Mouse (Mus musculus) myocyte (in vitro differentiated cells): Measurements from ENCODE around the gene Rcor1. TPM values are rescaled to one million over a fixed set of nuclear protein-coding genes. Genes with fewer than 3 reads are reported as not detected.
A peak's percentile ranks its signal among the peaks of the same experiment; 100 is the strongest.

Experiments used
- H3K27me3 ChIP-seq: one replicate; pipeline ENCODE4 v1.6.1; 2011; ENCODE audit not compliant: control insufficient read depth, insufficient read depth, insufficient read length
- H3K36me3 ChIP-seq: one replicate; pipeline ENCODE4 v1.6.1; 2011; ENCODE audit not compliant: control insufficient read depth, insufficient read depth
- H3K4me2 ChIP-seq: one replicate; pipeline ENCODE4 v1.6.1; 2011; ENCODE audit warnings: low read depth, control low read depth
- H3K4me3 ChIP-seq: one replicate; pipeline ENCODE4 v1.5.1; 2011; ENCODE audit warnings: mild to moderate bottlenecking, control low read depth, moderate library complexity
- H3K79me2 ChIP-seq: one replicate; pipeline ENCODE4 v1.6.1; 2011; ENCODE audit not compliant: control insufficient read depth, insufficient read depth
- H3ac ChIP-seq: one replicate; pipeline ENCODE4 v1.6.1; 2011; ENCODE audit not compliant: control insufficient read depth, insufficient read length
- CEBPB ChIP-seq: IDR thresholded peaks from 2 replicates; pipeline ENCODE4 v1.6.1; 2011; ENCODE audit warnings: mild to moderate bottlenecking, moderate library complexity; ENCODE audit not compliant: poor library complexity, insufficient read depth, severe bottlenecking
- E2F4 ChIP-seq: IDR thresholded peaks from one replicate; pipeline ENCODE4 v1.6.1; 2011; ENCODE audit warnings: mild to moderate bottlenecking, control low read depth, moderate library complexity; ENCODE audit not compliant: insufficient read depth
- MAX ChIP-seq: IDR thresholded peaks from one replicate; pipeline ENCODE4 v1.6.1; 2011; ENCODE audit warnings: low read depth, mild to moderate bottlenecking, control low read depth
- MYOD1 ChIP-seq, 3 experiments: IDR thresholded peaks; one replicate each; pipeline ENCODE4 v1.6.1; 2011; ENCODE audit warnings: control low read depth in 2 of 3, low read depth in 2 of 3, mild to moderate bottlenecking in 2 of 3, moderate library complexity in 1 of 3; ENCODE audit not compliant: insufficient read length in 2 of 3, control insufficient read depth in 1 of 3
- MYOG ChIP-seq, 3 experiments: IDR thresholded peaks; one replicate each; pipeline ENCODE4 v1.6.1; 2011; ENCODE audit warnings: control low read depth in 2 of 3, low read depth in 2 of 3, mild to moderate bottlenecking in 2 of 3; ENCODE audit not compliant: insufficient read length in 2 of 3, control insufficient read depth in 1 of 3, insufficient read depth in 1 of 3
- POLR2A ChIP-seq: IDR thresholded peaks from one replicate; pipeline ENCODE4 v1.6.1; 2011; ENCODE audit warnings: low read depth, mild to moderate bottlenecking, control low read depth, moderate library complexity; ENCODE audit not compliant: insufficient read length
- POLR2AphosphoS2 ChIP-seq: IDR thresholded peaks from one replicate; pipeline ENCODE4 v1.6.1; 2011; ENCODE audit warnings: low read depth, control low read depth; ENCODE audit not compliant: insufficient read length
- REST ChIP-seq: IDR thresholded peaks from one replicate; pipeline ENCODE4 v1.6.1; 2011; ENCODE audit warnings: mild to moderate bottlenecking, control low read depth, moderate library complexity; ENCODE audit not compliant: insufficient read depth, insufficient read length
- SRF ChIP-seq: IDR thresholded peaks from one replicate; pipeline ENCODE4 v1.6.1; 2011; ENCODE audit warnings: low read depth; ENCODE audit not compliant: control insufficient read depth, insufficient read length
- TCF12 ChIP-seq: IDR thresholded peaks from one replicate; pipeline ENCODE4 v1.6.1; 2011; ENCODE audit warnings: mild to moderate bottlenecking, control low read depth; ENCODE audit not compliant: poor library complexity, insufficient read depth, severe bottlenecking
- TCF3 ChIP-seq: IDR thresholded peaks from one replicate; pipeline ENCODE4 v1.6.1; 2011; ENCODE audit warnings: low read depth, control low read depth; ENCODE audit not compliant: insufficient read length
- USF1 ChIP-seq: IDR thresholded peaks from one replicate; pipeline ENCODE4 v1.6.1; 2011; ENCODE audit warnings: low read depth, mild to moderate bottlenecking, control low read depth, moderate library complexity
- polyA plus RNA-seq: library from polyadenylated mRNA; unstranded; fragments of >200 nt; fragmentation: generic; extraction: Trizol; gene quantifications from one replicate; pipeline ENCODE4 v1.2.1, GENCODE M21; 2012; ENCODE audit warnings: missing spikeins

Gene Rcor1
- polyA plus RNA-seq: 9.4 TPM

GRCm38 (mm10) chr12:111038976-111039612 is at the start of gene Rcor1:
TSS of gene Rcor1 (plus strand) at chr12:111039351.
- Histone ChIP-seq H3ac (peak within 1 kb of the TSS; percentile 82), H3K4me3 (peak within 1 kb of the TSS; percentile 66), H3K36me3 (no peaks in the 10 kb centered on the region), H3K27me3 (no peaks in the 10 kb centered on the region), H3K4me2 (peak within 1 kb of the TSS; percentile 91), H3K79me2 (peaks cover 44% of the 10 kb centered on the region)
- TF ChIP-seq POLR2A (peak; percentile 79), MYOD1 (IDR thresholded peaks at IDR 0.05; ENCODE audit: control insufficient read depth in 1 of 3, insufficient read length in 2 of 3, low read depth in 2 of 3) (peak in 1 of 3 experiments; percentile 38), USF1 (peak; percentile 14), SRF (no peak), POLR2AphosphoS2 (peak; percentile 64), REST (peak; percentile 12)

GRCm38 (mm10) chr12:110989409-110989808 is 49.7 kb upstream of the Rcor1 start:
- Histone ChIP-seq H3ac (no peak overlapping the region), H3K4me3 (no peak overlapping the region), H3K36me3 (no peaks in the 10 kb centered on the region), H3K27me3 (no peaks in the 10 kb centered on the region), H3K79me2 (no peaks in the 10 kb centered on the region), H3K4me2 (no peak overlapping the region)
- no peak for TF ChIP-seq E2F4
- TF ChIP-seq SRF: no peak
- no peak for TF ChIP-seq POLR2AphosphoS2
- TF ChIP-seq MYOD1 (IDR thresholded peaks at IDR 0.05; ENCODE audit: control insufficient read depth in 1 of 3, insufficient read length in 2 of 3, low read depth in 2 of 3): no peak
- TF ChIP-seq MAX: no peak
- no peak for TF ChIP-seq TCF3
- no peak for TF ChIP-seq REST
- TF ChIP-seq TCF12: no peak
- no peak for TF ChIP-seq USF1
- no peak for TF ChIP-seq MYOG (IDR thresholded peaks at IDR 0.05; ENCODE audit: control insufficient read depth in 1 of 3, insufficient read depth in 1 of 3, insufficient read length in 2 of 3, low read depth in 2 of 3)
- TF ChIP-seq POLR2A: no peak

- no peak for TF ChIP-seq E2F4
- TF ChIP-seq SRF: no peak
- TF ChIP-seq TCF3: no peak
- Histone ChIP-seq H3K4me3 (no peak overlapping the region), H3K4me2 (no peak overlapping the region)
Observed at GRCm38 (mm10) chr12:110990500-110990899, 48.7 kb upstream of the Rcor1 start.

DNA sequence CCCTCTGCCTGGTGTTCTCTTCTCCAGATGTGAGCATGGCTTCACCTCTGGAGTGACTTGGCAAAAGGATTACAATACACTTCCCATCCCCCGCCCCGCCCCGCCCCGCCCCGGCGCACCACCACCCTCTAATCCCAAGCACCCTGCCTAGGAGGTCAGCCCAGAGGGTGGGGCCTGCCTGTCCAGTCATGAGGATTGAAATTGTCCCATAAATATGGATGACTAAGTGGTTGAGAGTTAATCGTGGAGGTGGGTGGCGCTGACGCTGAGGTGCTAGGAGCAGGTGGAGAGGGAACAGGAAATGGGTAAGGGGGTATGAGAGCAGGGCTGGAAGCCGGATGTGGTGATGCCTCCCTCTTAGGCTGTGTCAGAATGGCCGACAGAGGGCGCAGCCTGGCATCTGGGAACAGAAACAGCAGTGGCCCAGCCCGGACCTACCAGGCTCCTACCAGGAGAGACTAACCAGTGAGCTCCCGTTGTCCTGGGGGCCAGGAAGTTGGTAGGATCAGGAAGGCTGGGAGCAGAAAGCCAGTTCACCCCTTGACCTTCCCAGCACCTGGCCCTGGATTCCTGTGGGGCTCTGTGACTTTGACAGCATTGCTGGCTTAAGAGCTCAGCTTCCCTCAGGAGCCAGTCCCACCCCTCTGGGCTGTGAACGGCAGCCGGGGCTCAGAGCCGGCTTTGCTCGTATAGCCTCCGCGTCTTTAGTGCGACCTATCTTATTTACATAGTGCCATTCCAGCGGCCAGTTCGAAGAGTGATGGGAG is 47.6 kb upstream of the Rcor1 start:
- H3K79me2 ChIP-seq: no peaks in the 10 kb centered on the region
- H3ac ChIP-seq: no peak overlapping the region
- H3K4me2 ChIP-seq: peak overlapping the region; percentile 100
- TF ChIP-seq MAX: no peak
- no peak for TF ChIP-seq POLR2A
- TF ChIP-seq TCF3: no peak
- TF ChIP-seq MYOG (IDR thresholded peaks at IDR 0.05; ENCODE audit: control insufficient read depth in 1 of 3, insufficient read depth in 1 of 3, insufficient read length in 2 of 3, low read depth in 2 of 3): peak in 1 of 3 experiments; percentile 41
- no peak for TF ChIP-seq E2F4
- TF ChIP-seq CEBPB: no peak
- TF ChIP-seq MYOD1 (IDR thresholded peaks at IDR 0.05; ENCODE audit: control insufficient read depth in 1 of 3, insufficient read length in 2 of 3, low read depth in 2 of 3): peak in 2 of 3 experiments; percentile 44 to 74
- no peak for TF ChIP-seq REST
- no peak for TF ChIP-seq USF1
- peak overlapping the region; percentile 33 for H3K4me3 ChIP-seq
- no peaks in the 10 kb centered on the region for H3K36me3 ChIP-seq
- no peaks in the 10 kb centered on the region for H3K27me3 ChIP-seq

More at GRCm38 (mm10) chr12:110990500-110990899, 48.7 kb upstream of the Rcor1 start:
- Histone ChIP-seq H3ac (no peak overlapping the region), H3K79me2 (no peaks in the 10 kb centered on the region), H3K36me3 (no peaks in the 10 kb centered on the region), H3K27me3 (no peaks in the 10 kb centered on the region)

- H3K4me3 ChIP-seq: peak overlapping the region; percentile 33
- no peaks in the 10 kb centered on the region for H3K27me3 ChIP-seq
- no peak overlapping the region for H3ac ChIP-seq
- H3K4me2 ChIP-seq: peak overlapping the region; percentile 100
- TF ChIP-seq POLR2A (peak; percentile 45), POLR2AphosphoS2 (peak; percentile 35), SRF (peak; percentile 25), CEBPB (no peak)
- H3K36me3 ChIP-seq: no peaks in the 10 kb centered on the region
- no peaks in the 10 kb centered on the region for H3K79me2 ChIP-seq
Observed at GRCm38 (mm10) chr12:110992128-110992553, 47.0 kb upstream of the Rcor1 start.
